Mouse (Mus musculus): ENCODE measurements around the gene Gm26938.

Gm26938 gene

DNA sequence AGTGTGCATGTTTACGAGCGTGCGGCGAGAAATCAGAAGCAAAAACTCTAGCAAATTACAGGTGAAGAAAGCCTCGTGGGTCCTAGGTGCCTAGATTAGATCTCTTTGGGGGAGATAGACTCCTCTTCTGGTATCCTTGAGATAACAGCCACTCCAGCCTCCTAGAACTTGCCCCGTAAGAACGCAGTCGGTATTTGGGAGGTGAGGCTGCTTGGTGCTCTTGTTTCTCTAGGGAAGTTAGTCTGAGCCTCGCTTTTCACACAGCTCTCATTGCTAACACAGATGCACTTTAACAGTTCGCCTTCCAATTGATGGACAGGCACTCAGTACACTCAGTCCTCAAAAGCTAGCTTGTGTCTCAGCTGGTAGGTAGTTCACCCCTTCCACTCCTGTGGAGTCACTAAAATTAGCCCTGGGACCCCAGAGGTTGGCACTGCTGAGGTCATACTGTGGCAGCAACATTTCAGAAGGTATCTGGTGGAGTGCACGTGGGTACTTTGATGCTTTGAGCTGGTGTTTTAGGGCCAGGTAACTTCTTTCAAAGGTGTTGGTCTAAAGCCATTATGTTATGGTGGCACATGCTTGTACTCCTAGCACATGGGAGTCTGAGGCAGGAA is 33.9 kb downstream of the Gm26938 start:
- no peak for TF ChIP-seq GATA4 (IDR thresholded peaks at IDR 0.05; ENCODE audit: insufficient replicate concordance, low read length)

DNA sequence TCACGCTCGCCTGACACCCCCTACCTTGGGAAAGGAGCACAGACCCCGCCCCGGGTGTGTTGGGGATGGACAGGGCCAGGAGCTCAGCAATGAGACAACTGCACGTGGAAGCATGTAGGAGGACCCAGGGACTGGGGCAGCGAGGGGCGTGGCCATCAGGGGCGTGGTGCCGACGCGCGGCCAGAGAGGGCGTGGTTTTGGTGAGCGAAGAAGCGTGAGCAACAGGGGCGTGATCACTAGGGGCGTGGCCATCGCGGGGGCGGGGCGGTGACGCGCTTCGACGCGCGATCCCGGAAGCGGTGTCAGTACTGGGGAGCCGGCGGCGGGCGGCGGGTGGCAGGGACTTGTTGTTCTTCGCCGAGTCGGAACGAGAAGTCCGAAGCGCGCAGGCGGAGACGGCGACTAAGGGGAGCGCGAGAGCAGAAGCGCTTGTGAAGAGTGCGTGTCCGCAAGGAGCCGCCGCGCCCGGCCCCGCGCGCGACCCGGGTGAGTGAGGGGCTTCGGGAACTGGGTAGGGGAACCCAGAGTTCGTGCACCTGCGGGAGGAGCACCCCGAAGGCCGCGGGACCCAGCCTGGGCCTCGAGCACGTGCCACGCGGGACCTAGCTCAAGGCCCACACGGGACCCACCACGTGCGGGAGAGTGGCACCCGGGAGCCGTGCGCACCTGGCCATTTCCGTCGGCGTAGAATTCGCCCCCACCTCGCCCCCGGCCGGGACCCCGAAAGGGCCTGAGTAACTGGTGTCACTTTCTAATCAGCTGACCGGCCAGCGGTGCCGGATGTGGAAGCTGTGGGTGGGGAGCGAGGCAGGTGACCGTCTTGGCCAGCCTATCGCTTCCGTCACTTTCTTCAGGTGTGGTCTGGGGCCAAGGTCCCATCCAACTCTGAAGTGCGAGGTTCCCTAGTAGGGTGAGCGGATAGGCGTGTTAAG is 34.7 kb downstream of the Gm26938 start, which contains the start of gene Mafk:
Mafk (plus strand) TSS at position 287 of the 932 bp plus-strand sequence.
- TF ChIP-seq GATA4 (IDR thresholded peaks at IDR 0.05; ENCODE audit: insufficient replicate concordance, low read length): no peak

DNA sequence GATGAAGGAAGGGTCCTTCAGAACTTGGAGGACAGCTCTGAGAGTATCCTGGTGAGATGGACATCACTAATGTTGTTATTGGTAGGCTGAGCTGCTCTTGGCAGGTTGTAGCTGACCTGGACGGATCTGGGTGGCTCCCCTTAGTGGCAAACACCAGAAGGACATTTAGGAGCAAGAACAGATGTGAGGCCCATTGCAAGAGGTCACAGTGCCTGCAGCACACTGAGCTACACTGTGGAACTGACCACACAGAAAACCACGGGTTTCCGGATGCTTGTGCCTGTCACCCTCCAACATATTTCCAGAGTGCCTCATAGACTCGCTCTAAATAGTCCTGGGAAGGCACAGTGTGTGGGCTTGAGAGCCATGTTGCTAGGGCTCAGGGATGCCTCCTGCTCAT is 36.7 kb downstream of the Gm26938 start:
- TF ChIP-seq GATA4 (IDR thresholded peaks at IDR 0.05; ENCODE audit: insufficient replicate concordance, low read length): no peak

DNA sequence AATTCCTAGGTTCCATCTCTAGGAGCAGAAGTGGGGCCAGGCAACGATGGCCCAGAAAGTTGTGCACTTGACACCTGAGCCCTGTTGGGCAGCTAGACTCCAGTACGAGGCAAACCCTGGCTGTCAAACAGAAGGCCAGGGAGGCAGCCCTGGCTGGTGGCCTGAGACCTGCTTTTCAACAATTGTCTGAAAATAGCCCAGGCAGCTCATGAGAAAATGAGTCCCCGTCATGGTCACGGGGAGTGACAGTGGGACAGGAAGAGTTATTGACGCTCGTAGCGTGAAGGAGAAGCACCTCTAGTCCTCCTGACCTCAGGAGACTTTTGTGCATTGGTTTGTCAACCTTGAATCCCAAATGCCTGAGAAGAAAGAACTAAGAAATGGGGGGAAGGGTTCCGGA is 44.8 kb downstream of the Gm26938 start:
- TF ChIP-seq GATA4 (IDR thresholded peaks at IDR 0.05; ENCODE audit: insufficient replicate concordance, low read length): no peak

DNA sequence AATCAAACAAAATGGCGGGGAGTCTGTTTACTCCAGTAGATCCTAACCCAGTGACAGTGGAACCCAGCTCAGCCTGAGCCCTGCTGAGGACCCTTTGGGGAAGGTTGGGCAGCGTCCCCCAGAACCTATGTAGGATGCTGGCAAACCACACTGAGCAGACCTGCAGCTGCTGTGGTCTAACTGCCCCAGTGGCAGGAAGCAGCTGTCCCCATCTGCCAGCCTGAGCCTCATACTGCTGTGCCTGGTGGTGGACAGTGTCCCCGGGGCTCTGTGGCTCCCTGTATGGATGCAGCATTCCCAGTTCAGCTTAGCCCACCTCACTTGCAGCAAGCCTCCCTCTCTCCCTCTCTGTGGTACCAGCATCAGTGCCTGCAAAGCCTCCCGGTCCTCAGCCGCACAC is 49.2 kb downstream of the Gm26938 start:
- no peak for TF ChIP-seq GATA4 (IDR thresholded peaks at IDR 0.05; ENCODE audit: insufficient replicate concordance, low read length)

DNA sequence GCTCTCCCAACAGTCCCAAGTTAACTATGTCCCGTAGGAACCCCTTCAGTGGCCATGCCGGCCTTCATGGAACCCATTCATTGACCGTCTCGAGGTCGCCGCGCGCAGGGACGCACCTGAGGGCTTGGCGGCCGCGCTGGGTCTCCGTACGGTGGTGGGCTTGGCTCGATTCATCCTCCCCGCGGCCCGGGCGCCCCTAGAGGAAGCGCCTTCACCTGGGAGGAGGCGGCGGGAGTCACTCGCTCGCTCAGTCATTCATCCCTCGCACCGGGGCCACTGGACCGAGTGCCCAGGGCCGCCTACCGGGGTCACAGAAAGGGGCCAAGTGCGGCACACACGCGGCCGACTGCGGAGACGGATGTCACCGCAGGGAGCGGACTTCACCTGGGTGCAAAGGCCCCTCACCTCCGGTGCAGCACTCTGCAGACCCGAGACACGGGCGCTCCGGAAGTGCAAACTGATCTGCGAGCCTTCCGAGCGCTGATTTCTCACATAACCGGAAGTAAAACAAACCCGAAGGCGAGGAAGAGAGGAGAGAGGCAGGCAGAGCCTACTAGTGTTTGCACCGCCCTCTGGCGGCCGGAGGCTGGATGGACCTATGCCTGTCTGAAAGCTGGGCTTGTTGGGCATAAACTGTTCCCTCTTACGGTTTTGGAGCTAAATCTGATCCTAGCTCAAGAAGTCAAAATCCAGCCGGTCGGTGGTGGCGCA is 50.8 kb downstream of the Gm26938 start, which contains the start of gene Ints1:
Ints1 (minus strand) TSS at position 459 of the 711 bp plus-strand sequence.
- TF ChIP-seq GATA4 (IDR thresholded peaks at IDR 0.05; ENCODE audit: insufficient replicate concordance, low read length): peak; percentile 41; the same call in 1 of the 2 replicates

DNA sequence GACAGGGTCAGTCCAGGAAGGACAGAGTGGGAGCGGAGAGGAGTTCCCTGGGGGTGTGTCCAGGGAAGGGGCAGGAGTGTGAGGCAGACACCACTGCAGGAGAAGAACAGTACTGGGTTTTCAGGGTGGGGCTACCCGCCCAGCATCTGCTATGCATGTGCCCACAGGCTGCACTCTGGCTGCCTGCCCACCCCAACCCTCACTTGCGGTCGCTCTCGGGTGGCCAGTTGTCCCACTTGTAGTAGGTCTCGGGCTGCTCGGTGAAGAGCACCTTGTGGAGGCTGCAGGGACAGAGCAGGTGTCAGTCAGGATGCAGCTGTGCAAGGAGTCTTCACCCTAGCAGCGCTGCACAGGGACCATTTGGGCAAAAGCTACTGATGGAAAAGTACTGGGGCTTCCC is 58.0 kb downstream of the Gm26938 start:
- no peak for TF ChIP-seq GATA4 (IDR thresholded peaks at IDR 0.05; ENCODE audit: insufficient replicate concordance, low read length)

DNA sequence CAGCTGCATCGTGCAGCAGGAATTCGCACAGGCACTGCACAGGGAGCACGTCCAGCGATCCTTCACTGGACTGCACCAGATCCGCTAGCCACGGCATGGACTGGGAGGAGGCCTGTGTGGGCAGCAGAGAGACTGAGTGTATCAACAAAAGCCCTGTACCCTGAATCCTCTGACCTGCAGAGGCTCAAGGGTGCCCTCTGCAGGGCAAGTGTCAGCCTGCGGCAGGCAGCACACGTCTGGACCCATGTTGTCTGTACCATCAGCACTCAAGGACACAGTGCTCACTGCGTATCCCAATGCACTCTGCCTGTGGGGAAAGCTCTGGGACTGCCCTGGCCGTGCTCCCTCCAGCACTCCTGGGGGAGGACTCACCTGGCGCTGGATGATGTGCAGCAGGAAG is 61.9 kb downstream of the Gm26938 start:
- TF ChIP-seq GATA4 (IDR thresholded peaks at IDR 0.05; ENCODE audit: insufficient replicate concordance, low read length): no peak

DNA sequence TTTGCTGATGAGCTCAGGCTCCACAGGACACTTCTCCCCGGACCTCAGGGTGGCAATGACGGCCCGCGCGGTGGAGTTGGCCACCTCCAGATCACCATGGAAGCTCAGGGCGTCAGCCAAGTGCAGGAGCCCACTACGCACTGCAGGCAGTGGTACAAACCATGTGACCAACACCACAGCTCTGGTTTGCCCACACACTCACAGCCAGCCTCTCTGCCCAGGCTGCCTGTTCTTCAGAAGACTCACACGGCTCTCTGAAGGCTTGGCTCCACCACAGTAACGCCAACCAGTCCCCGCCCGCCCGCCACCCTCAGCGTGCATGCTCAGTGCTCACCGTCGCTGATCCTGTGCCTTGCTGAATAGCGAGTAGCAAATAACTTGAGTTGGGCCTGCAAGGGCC is 68.1 kb downstream of the Gm26938 start:
- TF ChIP-seq GATA4 (IDR thresholded peaks at IDR 0.05; ENCODE audit: insufficient replicate concordance, low read length): no peak
